Mouse (Mus musculus) neural tube, embryonic 13.5 days (tissue): Measurements from ENCODE around the gene Acot7. TPM values are rescaled to one million over a fixed set of nuclear protein-coding genes. Genes with fewer than 3 reads are reported as not detected.

Experiments used
- ATAC-seq: fragments of 200-750 bp; cut with Nextera tagmentation; 2 replicates; pipeline ENCODE4 v1.8.0; 2017; ENCODE audit warnings: low read depth, mild to moderate bottlenecking, moderate TSS enrichment, moderate library complexity
- H3K27ac ChIP-seq: fragments of 300-500 bp; sonication (generic); replicated peaks from 2 replicates; pipeline ENCODE4 v1.5.1; 2015; ENCODE audit warnings: moderate library complexity, mild to moderate bottlenecking, inconsistent platforms
- H3K27me3 ChIP-seq: fragments of 300-500 bp; sonication (generic); 2 replicates; pipeline ENCODE4 v1.6.1; 2015; ENCODE audit warnings: mild to moderate bottlenecking, inconsistent platforms
- H3K36me3 ChIP-seq: fragments of 300-500 bp; sonication (generic); 2 replicates; pipeline ENCODE4 v1.6.1; 2015; ENCODE audit warnings: mild to moderate bottlenecking, inconsistent platforms
- H3K4me1 ChIP-seq: fragments of 300-500 bp; sonication (generic); replicated peaks from 2 replicates; pipeline ENCODE4 v1.6.1; 2015; ENCODE audit warnings: inconsistent platforms
- H3K4me2 ChIP-seq: fragments of 300-500 bp; sonication (generic); 2 replicates; pipeline ENCODE4 v1.6.1; 2015; ENCODE audit warnings: inconsistent platforms, mild to moderate bottlenecking, moderate library complexity
- H3K4me3 ChIP-seq: fragments of 300-500 bp; sonication (generic); 2 replicates; pipeline ENCODE4 v1.5.1; 2015; ENCODE audit warnings: mild to moderate bottlenecking, inconsistent platforms
- H3K9ac ChIP-seq: fragments of 300-500 bp; sonication (generic); 2 replicates; pipeline ENCODE4 v1.6.1; 2015; ENCODE audit warnings: moderate library complexity, mild to moderate bottlenecking, inconsistent platforms
- H3K9me3 ChIP-seq: fragments of 300-500 bp; sonication (generic); 2 replicates; pipeline ENCODE4 v1.6.1; 2016; ENCODE audit warnings: inconsistent platforms
- whole genome bisulfite sequencing: fragments of 180-500 bp; shearing (Covaris S2); methylation state at CpG from one replicate; pipeline ENCODE4 v1.1.7; 2015; 5-methylcytosine and 5-hydroxymethylcytosine counted together
- polyA plus RNA-seq: library from polyadenylated mRNA; unstranded; fragments of >200 nt; fragmentation: Nextera tagmentation; extraction: Ambion mirVana; gene quantifications from 2 replicates; pipeline ENCODE4 v1.2.1, GENCODE M21; 2015

Acot7 gene
- polyA plus RNA-seq, 1 experiment from 2014 or later: 346 TPM

DNA sequence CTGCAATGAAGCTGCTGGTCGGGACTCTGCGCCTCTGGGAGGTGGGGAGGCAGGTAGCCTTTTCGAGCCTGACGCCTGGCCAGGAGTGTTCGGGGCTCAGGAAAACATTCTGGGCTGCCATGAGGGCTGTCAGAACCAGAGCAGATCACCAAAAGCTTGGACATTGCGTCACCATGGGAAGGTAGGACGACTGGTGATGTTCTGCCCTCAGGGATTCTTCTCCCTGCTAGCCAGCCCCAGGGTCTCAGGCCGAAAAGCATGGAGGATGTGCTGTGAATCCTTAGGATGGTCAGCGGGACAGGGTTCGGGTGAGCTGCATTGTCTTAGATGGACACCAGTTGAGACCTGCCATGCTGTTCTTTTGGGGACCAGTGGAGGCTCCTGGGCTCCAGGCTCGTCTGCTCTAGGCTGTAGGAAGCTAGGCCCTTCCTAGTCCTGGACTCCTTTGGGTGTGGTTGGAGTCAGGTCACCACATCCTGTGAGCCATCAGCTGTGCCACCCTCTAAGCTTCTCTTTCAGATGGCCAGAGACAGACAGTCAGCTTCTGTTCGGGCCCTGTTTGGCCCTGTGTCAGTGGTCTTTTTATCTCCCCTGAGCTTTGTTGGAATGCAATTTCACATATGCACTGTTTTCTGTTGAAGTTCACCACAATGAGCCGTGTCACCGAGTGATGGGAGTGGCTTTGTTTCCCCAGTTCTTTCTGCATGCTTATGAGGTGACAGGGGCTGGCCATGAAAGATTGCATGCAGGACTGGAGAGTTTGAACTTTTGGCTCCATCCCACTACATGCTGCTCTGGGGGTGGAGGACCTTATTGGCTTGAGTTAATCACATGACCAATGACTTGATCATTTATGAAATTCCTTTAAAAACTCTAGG lies 8.5 kb downstream of the Acot7 start:
- WGBS: 45% methylated on average over 14 of the region's 14 CpGs
- H3K27ac ChIP-seq: peak overlapping the region; percentile 62
- H3K4me2 ChIP-seq: peak overlapping the region; percentile 36
- ATAC-seq: no peak
- peaks cover 42% of the 10 kb centered on the region for H3K4me1 ChIP-seq
- no peaks in the 10 kb centered on the region for H3K27me3 ChIP-seq
- H3K36me3 ChIP-seq: peaks cover 6% of the 10 kb centered on the region; the same call in 1 of the 2 replicates
- H3K9me3 ChIP-seq: no peaks in the 10 kb centered on the region
- H3K9ac ChIP-seq: peak overlapping the region; percentile 52
- peak overlapping the region; percentile 3; the same call in 1 of the 2 replicates for H3K4me3 ChIP-seq

DNA sequence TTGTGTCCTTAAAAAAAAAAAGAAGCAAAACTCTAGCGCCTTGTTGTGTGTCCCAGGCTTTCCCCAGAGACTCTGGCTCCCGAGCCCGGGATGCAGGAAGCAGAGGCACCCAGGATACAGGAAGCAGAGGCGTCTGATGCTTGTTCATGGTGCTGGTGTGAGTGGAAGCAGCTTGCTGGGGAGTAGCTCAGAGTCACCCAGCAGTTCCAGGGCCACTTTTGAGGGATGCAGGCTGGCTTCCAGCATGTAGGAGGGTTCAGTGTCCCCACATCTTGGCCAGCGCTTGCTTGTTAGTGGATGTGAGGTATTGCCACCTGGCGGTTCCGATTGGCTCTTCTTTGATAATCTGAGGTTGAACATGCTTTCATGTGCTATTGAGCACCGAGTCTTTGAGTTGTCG lies 9.2 kb downstream of the Acot7 start:
- Histone ChIP-seq H3K9me3 (no peaks in the 10 kb centered on the region), H3K4me1 (peaks cover 42% of the 10 kb centered on the region), H3K4me3 (no peak overlapping the region), H3K4me2 (no peak overlapping the region), H3K27ac (no peak overlapping the region), H3K9ac (no peak overlapping the region), H3K36me3 (peaks cover 5% of the 10 kb centered on the region; the same call in 1 of the 2 replicates), H3K27me3 (no peaks in the 10 kb centered on the region)
- 87% methylated on average over 9 of the region's 9 CpGs for WGBS
- ATAC-seq: no peak

DNA sequence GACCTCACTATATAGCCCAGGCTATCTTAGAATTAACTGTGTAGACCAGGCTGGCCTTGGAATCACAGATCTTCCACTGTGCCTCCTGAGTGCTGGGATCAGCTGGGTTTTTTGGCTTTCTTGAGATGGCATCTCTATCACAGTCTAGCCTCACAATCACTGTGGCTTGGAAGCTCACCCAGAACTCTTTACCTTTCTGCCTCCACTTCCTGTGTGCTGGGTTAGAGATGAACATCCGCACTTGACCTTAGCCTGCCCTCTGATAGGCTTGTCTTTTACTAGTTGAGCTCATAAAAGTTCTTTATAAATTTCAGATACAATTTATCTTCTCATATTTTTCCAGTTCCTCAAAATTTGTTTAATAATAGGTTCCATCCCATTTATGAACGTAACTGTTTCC lies 10.7 kb downstream of the Acot7 start:
- Histone ChIP-seq H3K9ac (no peak overlapping the region), H3K4me1 (peaks cover 52% of the 10 kb centered on the region), H3K4me2 (no peak overlapping the region), H3K27me3 (no peaks in the 10 kb centered on the region), H3K27ac (no peak overlapping the region), H3K36me3 (no peaks in the 10 kb centered on the region), H3K9me3 (no peaks in the 10 kb centered on the region), H3K4me3 (no peak overlapping the region)
- ATAC-seq: no peak
- WGBS: 96% methylated on average over 2 of the region's 2 CpGs

DNA sequence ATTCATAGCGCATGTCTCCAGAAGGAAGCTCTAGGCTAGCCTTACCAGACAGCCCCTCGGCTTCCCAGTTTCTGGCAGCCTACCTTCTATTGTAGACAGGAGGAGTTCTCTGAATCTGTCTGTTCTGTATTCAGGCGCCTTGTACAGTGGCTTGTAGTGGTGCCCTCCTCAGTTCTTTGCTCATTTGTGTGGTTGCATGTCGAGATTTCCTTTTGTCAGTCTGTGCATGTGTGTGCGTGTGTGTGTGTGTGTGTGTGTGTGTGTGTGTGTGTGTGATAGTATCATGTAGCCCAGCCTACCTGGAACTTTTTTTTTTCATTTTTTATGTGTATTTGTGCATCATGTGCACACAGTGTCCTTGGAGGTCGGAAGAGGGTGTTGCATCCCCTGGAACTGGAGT lies 11.1 kb downstream of the Acot7 start:
- no peak overlapping the region for H3K27ac ChIP-seq
- no peak overlapping the region for H3K4me3 ChIP-seq
- ATAC-seq: no peak
- no peak overlapping the region for H3K9ac ChIP-seq
- H3K4me2 ChIP-seq: no peak overlapping the region
- no peaks in the 10 kb centered on the region for H3K36me3 ChIP-seq
- peaks cover 52% of the 10 kb centered on the region for H3K4me1 ChIP-seq
- 92% methylated on average over 6 of the region's 6 CpGs for WGBS
- no peaks in the 10 kb centered on the region for H3K27me3 ChIP-seq
- no peaks in the 10 kb centered on the region for H3K9me3 ChIP-seq

DNA sequence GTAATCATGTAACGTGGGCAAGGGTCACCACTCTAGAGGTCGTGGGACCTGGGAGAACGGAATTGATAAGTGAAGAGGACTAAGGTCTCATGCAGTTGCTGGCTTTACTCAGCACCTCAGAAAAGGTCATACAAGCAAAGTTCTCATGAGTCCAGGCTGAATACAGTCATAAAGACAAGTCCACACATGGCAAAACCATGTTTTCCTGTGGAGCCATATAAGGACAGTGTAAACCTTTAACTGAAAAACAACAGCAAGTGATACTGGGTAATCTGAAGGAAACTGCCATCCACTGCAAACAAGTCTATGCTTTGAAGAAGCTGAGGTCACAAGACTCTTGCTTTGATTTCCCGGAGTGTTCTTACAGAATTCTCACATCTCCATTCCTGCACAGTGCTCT lies 11.8 kb downstream of the Acot7 start:
- Histone ChIP-seq H3K9ac (no peak overlapping the region; the same call in 1 of the 2 replicates), H3K36me3 (no peaks in the 10 kb centered on the region), H3K27me3 (no peaks in the 10 kb centered on the region), H3K9me3 (no peaks in the 10 kb centered on the region), H3K27ac (no peak overlapping the region), H3K4me1 (peaks cover 48% of the 10 kb centered on the region), H3K4me3 (no peak overlapping the region), H3K4me2 (no peak overlapping the region)
- ATAC-seq: no peak
- WGBS: 83% methylated on average over 4 of the region's 4 CpGs

DNA sequence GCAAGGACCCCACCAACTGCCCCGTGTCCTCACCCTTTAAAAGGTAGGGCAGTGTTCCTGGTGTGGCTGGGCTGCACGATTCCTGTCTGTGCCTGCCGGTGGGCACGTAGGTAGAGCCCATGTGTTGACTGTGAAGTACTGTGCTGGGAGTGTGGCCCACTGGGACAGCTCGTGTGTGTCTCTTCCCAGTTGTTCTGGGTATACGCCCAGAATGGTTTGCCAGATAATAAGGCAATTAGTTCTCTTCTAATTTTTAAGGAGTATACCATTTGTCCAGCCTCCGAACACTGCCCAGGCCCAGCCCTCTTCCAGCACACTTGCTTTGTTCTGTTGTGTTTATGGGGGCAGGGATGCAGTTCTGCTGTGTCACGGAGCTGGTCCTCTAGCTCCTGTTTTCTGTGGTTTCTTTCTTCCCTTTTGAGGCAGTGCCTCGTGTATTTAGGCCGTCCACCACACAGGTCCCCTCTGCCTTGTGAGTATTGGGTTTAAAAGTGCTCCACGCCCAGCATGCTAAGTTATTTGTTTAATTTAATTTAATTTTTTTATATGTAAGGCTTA lies 12.2 kb downstream of the Acot7 start:
- Histone ChIP-seq H3K27me3 (no peaks in the 10 kb centered on the region), H3K4me1 (peaks cover 43% of the 10 kb centered on the region), H3K27ac (no peak overlapping the region; the same call in 1 of the 2 replicates), H3K36me3 (no peaks in the 10 kb centered on the region), H3K9ac (no peak overlapping the region; the same call in 1 of the 2 replicates), H3K9me3 (no peaks in the 10 kb centered on the region), H3K4me3 (no peak overlapping the region), H3K4me2 (no peak overlapping the region)
- ATAC-seq: no peak
- WGBS: 44% methylated on average over 11 of the region's 11 CpGs

DNA sequence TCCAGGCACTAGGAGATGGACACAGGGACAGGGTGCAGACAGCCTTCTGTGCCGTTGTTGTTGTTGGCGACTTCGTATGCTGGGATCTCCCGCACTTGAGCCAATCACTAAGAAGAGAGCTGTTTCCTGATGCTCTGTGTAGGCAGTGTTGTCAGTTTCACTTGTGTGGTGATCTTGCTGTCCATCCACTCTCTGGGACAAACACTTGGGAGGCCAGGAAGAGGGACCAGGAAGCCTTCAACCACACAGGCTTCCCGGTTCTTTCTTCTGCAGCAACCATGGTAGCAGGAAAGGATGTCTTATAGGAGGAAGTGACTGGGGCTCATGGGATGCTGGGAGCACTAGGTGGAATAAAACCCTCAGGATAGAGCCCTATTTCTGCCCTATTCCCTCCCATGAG lies 12.8 kb downstream of the Acot7 start:
- no peak overlapping the region for H3K9ac ChIP-seq
- H3K4me1 ChIP-seq: peaks cover 38% of the 10 kb centered on the region
- H3K27me3 ChIP-seq: no peaks in the 10 kb centered on the region
- H3K4me2 ChIP-seq: no peak overlapping the region
- WGBS: 76% methylated on average over 5 of the region's 5 CpGs
- H3K36me3 ChIP-seq: no peaks in the 10 kb centered on the region
- H3K27ac ChIP-seq: no peak overlapping the region
- ATAC-seq: no peak
- no peaks in the 10 kb centered on the region for H3K9me3 ChIP-seq
- no peak overlapping the region for H3K4me3 ChIP-seq

DNA sequence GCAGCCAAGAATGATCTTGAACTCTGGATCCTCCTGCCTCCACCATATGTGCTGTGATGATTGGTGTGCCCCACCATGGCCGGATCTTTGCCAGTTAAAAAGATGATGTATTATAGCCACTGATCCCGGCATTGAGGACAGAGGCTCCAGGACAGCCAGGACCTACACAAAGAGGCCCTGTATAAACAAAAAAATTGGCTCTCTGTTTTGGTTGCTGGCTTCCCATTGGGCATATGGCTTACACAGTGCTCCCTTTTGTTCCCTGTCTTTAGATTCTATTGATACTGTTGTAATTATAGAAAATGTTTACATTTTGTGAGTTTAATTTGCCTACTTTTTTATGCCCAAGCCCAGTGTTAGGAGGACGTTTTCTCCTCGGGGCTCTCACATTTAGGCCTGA lies 14.6 kb downstream of the Acot7 start:
- Histone ChIP-seq H3K4me2 (no peak overlapping the region), H3K4me1 (peaks cover 26% of the 10 kb centered on the region), H3K9me3 (no peaks in the 10 kb centered on the region), H3K36me3 (no peaks in the 10 kb centered on the region), H3K27ac (no peak overlapping the region), H3K9ac (no peak overlapping the region), H3K4me3 (no peak overlapping the region), H3K27me3 (no peaks in the 10 kb centered on the region)
- WGBS: 51% methylated on average over 4 of the region's 4 CpGs
- no peak for ATAC-seq

DNA sequence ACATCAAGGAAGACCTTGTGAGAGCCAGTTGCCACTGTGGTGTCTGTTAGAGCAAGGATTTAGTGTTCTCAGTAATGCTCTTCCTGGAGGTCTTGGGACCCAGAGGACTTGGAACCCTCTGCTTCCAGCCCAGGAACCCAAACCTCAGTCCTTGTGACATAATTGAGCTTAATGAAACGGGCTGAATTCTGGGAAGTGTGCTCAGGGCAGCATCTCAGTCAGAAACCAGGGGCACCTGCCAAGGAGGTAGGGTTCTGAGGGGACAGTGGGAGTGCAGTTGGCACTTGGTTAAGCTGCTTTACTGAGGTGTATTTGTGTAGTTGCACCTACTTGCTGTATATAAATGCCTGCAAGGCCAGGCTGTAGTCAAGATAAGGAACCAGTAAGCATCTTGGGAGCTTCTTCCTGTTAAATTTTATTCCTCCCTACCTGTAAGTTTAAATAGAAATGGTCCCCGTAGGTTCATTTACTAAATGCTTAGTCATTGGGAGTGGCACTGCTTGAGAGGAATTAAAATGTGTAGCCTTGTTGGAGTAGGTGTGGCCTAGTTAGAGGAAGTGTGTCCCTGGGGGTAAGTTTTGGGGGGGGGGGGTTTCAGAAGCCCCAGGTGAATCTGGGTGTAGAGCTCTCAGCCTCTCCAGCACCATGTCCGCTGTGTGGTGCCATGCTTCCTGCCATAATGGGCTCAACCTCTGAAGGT lies 16.7 kb downstream of the Acot7 start:
- 94% methylated on average over 3 of the region's 3 CpGs for WGBS
- Histone ChIP-seq H3K9ac (no peak overlapping the region), H3K27ac (no peak overlapping the region), H3K9me3 (no peaks in the 10 kb centered on the region), H3K36me3 (no peaks in the 10 kb centered on the region), H3K27me3 (no peaks in the 10 kb centered on the region), H3K4me2 (no peak overlapping the region), H3K4me3 (no peak overlapping the region), H3K4me1 (peaks cover 26% of the 10 kb centered on the region)
- no peak for ATAC-seq

DNA sequence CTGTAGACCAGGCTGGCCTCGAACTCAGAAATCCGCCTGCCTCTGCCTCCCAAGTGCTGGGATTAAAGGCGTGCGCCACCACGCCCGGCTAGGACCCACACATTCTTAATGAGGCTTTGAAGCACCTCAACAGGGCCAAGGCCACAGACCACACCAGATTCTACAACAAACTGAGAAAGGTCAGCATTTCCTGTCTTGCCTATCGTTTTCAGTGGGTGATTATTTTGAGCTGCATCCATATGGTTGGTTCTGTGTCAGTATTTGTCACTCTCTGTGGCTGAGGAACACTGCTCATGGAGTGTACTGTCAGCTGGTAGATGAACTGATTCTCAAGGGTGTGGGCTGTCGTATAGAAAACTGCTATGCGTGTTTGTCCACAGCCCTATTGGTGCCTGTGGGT lies 18.3 kb downstream of the Acot7 start:
- no peaks in the 10 kb centered on the region for H3K9me3 ChIP-seq
- H3K9ac ChIP-seq: no peak overlapping the region
- no peak overlapping the region for H3K27ac ChIP-seq
- no peaks in the 10 kb centered on the region for H3K27me3 ChIP-seq
- peaks cover 12% of the 10 kb centered on the region; the same call in 1 of the 2 replicates for H3K4me1 ChIP-seq
- ATAC-seq: no peak
- no peak overlapping the region for H3K4me3 ChIP-seq
- no peak overlapping the region for H3K4me2 ChIP-seq
- 94% methylated on average over 9 of the region's 9 CpGs for WGBS
- no peaks in the 10 kb centered on the region for H3K36me3 ChIP-seq

DNA sequence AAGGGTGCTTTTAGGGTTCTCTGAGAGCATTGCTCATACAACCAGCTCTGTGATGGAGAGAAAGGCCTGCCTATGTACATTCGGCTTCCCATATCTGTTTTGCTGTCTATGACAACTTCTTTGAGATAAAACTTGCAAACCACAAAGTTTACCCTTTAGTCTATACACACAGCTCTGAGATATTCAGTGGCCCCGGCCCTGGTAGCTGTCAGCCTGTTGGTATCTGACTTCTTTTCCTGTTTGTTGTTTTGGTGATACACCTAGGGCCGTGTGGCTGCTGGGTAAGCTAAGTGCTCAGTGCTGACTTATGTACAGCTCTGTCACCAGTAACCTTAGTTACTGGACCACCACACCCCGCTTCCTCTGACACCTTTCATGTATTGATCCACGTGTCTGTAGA lies 19.6 kb downstream of the Acot7 start:
- no peaks in the 10 kb centered on the region for H3K36me3 ChIP-seq
- peaks cover 16% of the 10 kb centered on the region for H3K4me1 ChIP-seq
- H3K9me3 ChIP-seq: no peaks in the 10 kb centered on the region
- H3K4me3 ChIP-seq: no peak overlapping the region
- no peaks in the 10 kb centered on the region for H3K27me3 ChIP-seq
- H3K9ac ChIP-seq: no peak overlapping the region
- no peak for ATAC-seq
- no peak overlapping the region for H3K4me2 ChIP-seq
- WGBS: 83% methylated on average over 5 of the region's 5 CpGs
- H3K27ac ChIP-seq: no peak overlapping the region

DNA sequence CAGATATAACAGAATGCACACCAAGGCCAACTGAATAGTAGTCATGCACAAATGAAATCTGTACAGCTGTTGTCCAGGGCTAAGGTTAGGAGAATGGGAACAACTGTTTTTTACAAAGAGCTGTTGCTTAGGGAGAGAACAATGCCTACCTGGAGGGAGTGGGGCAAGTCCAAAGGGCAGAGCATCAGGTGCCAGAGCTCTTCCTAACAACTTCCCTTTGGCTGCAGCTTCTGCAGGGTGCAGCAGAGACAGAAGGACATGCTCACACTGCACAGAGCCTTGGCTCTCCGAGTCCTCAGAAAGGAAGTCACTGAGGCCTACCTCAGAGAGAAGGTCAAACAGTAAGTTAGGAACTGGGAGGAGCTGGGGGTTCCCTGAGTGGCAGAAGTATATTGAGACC lies 21.7 kb downstream of the Acot7 start:
- Histone ChIP-seq H3K4me2 (no peak overlapping the region), H3K27me3 (no peaks in the 10 kb centered on the region), H3K4me1 (peaks cover 12% of the 10 kb centered on the region; the same call in 1 of the 2 replicates), H3K27ac (no peak overlapping the region), H3K4me3 (no peak overlapping the region), H3K9ac (no peak overlapping the region), H3K9me3 (no peaks in the 10 kb centered on the region), H3K36me3 (no peaks in the 10 kb centered on the region)
- WGBS: 76% methylated on average over 1 of the region's 1 CpGs
- no peak for ATAC-seq
